Mouse (Mus musculus): ENCODE results near the gene Plcd4. TPM values are rescaled to one million over a fixed set of nuclear protein-coding genes. Genes with fewer than 3 reads are reported as not detected.
"Not testable (repeated sequence)": the region's sequence is repeated elsewhere in the genome, so short reads cannot be mapped to it uniquely, and the experiment has no call there.

The Plcd4 gene
- polyA plus RNA-seq (2014; fragmentation: Nextera tagmentation; extraction: Ambion mirVana): 0.83 TPM in 1 of 2 replicates, not detected in the other

- Histone ChIP-seq H3K27me3 (ENCODE audit: control insufficient read depth, insufficient read depth, low read length) (no peaks in the 10 kb centered on the region), H3K36me3 (ENCODE audit: control insufficient read depth, insufficient read depth, low read length) (no peaks in the 10 kb centered on the region), H3K4me2 (replicated peaks; ENCODE audit: low read depth, low read length) (no peak within 1 kb of the TSS), H3K4me1 (ENCODE audit: control insufficient read depth, insufficient read depth, low read length) (no peaks in the 10 kb centered on the region), H3K9ac (replicated peaks; ENCODE audit: low read depth, low read length) (no peak within 1 kb of the TSS), H3K9me3 (ENCODE audit: control insufficient read depth, low read depth, low read length) (no peaks in the 10 kb centered on the region), H3K27ac (ENCODE audit: low read length) (no peak within 1 kb of the TSS), H3K4me3 (ENCODE audit: low read depth, low read length) (no peak within 1 kb of the TSS)
- WGBS: 6% methylated on average over 6 of the region's 6 CpGs
- no peak for ATAC-seq (ENCODE audit: insufficient number of reproducible peaks, insufficient read depth, low FRiP score, low read depth)
Measured at GRCm38 (mm10) chr1:74542451-74542961, at the start of gene Plcd4. Gene Plcd4, plus strand, starts transcription at chr1:74542888.

- 80% methylated on average over 1 of the region's 1 CpGs for WGBS
- Histone ChIP-seq H3K36me3 (ENCODE audit: control insufficient read depth, insufficient read depth, low read length) (no peaks in the 10 kb centered on the region; the same call in none of the 2 replicates), H3K4me2 (replicated peaks; ENCODE audit: low read depth, low read length) (no peak overlapping the region), H3K4me1 (ENCODE audit: control insufficient read depth, insufficient read depth, low read length) (peaks cover 5% of the 10 kb centered on the region; the same call in 1 of the 2 replicates), H3K9me3 (ENCODE audit: control insufficient read depth, low read depth, low read length) (no peaks in the 10 kb centered on the region), H3K4me3 (ENCODE audit: low read depth, low read length) (no peak overlapping the region), H3K27me3 (ENCODE audit: control insufficient read depth, insufficient read depth, low read length) (no peaks in the 10 kb centered on the region), H3K9ac (replicated peaks; ENCODE audit: low read depth, low read length) (no peak overlapping the region), H3K27ac (ENCODE audit: low read length) (no peak overlapping the region)
- ATAC-seq (ENCODE audit: insufficient number of reproducible peaks, insufficient read depth, low FRiP score, low read depth): no peak
Measured at GRCm38 (mm10) chr1:74501106-74501505, 41.6 kb upstream of the Plcd4 start.

- Histone ChIP-seq H3K27ac (ENCODE audit: low read length) (0 out of 2 replicates have a peak overlapping the region, but pooled peaks have one; percentile 18), H3K4me1 (ENCODE audit: control insufficient read depth, insufficient read depth, low read length) (peaks cover 25% of the 10 kb centered on the region), H3K36me3 (ENCODE audit: control insufficient read depth, insufficient read depth, low read length) (no peaks in the 10 kb centered on the region; the same call in 1 of the 2 replicates), H3K4me2 (replicated peaks; ENCODE audit: low read depth, low read length) (peak overlapping the region; percentile 76), H3K27me3 (ENCODE audit: control insufficient read depth, insufficient read depth, low read length) (no peaks in the 10 kb centered on the region), H3K9me3 (ENCODE audit: control insufficient read depth, low read depth, low read length) (no peaks in the 10 kb centered on the region), H3K4me3 (ENCODE audit: low read depth, low read length) (peak overlapping the region; percentile 93), H3K9ac (replicated peaks; ENCODE audit: low read depth, low read length) (peak overlapping the region; percentile 71)
- no peak for ATAC-seq (ENCODE audit: insufficient number of reproducible peaks, insufficient read depth, low FRiP score, low read depth)
- 1% methylated on average over 22 of the region's 22 CpGs for WGBS
Measured at GRCm38 (mm10) chr1:74505393-74505720, 37.3 kb upstream of the Plcd4 start.

- under 1% methylated on average over 64 of the region's 64 CpGs for WGBS
- Histone ChIP-seq H3K9ac (replicated peaks; ENCODE audit: low read depth, low read length) (peak within 1 kb of the TSS; percentile 89), H3K27ac (ENCODE audit: low read length) (peak within 1 kb of the TSS; percentile 91), H3K4me2 (replicated peaks; ENCODE audit: low read depth, low read length) (peak within 1 kb of the TSS; percentile 80), H3K9me3 (ENCODE audit: control insufficient read depth, low read depth, low read length) (no peaks in the 10 kb centered on the region), H3K27me3 (ENCODE audit: control insufficient read depth, insufficient read depth, low read length) (no peaks in the 10 kb centered on the region), H3K4me3 (ENCODE audit: low read depth, low read length) (peak within 1 kb of the TSS; percentile 93), H3K36me3 (ENCODE audit: control insufficient read depth, insufficient read depth, low read length) (no peaks in the 10 kb centered on the region; the same call in 1 of the 2 replicates), H3K4me1 (ENCODE audit: control insufficient read depth, insufficient read depth, low read length) (peaks cover 25% of the 10 kb centered on the region)
- ATAC-seq (ENCODE audit: insufficient number of reproducible peaks, insufficient read depth, low FRiP score, low read depth): peak; percentile 100
Measured at GRCm38 (mm10) chr1:74505721-74506464, 36.8 kb upstream of the Plcd4 start, which contains the start of gene Cnot9. Gene Cnot9, plus strand, starts transcription at chr1:74506058.

GRCm38 (mm10) chr1:74506471-74506881 lies 36.2 kb upstream of the Plcd4 start:
- ATAC-seq (ENCODE audit: insufficient number of reproducible peaks, insufficient read depth, low FRiP score, low read depth): no peak
- Histone ChIP-seq H3K4me3 (ENCODE audit: low read depth, low read length) (peak overlapping the region; percentile 93), H3K4me2 (replicated peaks; ENCODE audit: low read depth, low read length) (peak overlapping the region; percentile 80), H3K4me1 (ENCODE audit: control insufficient read depth, insufficient read depth, low read length) (peaks cover 25% of the 10 kb centered on the region), H3K36me3 (ENCODE audit: control insufficient read depth, insufficient read depth, low read length) (no peaks in the 10 kb centered on the region; the same call in 1 of the 2 replicates), H3K9ac (replicated peaks; ENCODE audit: low read depth, low read length) (peak overlapping the region; percentile 89), H3K9me3 (ENCODE audit: control insufficient read depth, low read depth, low read length) (no peaks in the 10 kb centered on the region), H3K27ac (ENCODE audit: low read length) (peak overlapping the region; percentile 91), H3K27me3 (ENCODE audit: control insufficient read depth, insufficient read depth, low read length) (no peaks in the 10 kb centered on the region)
- WGBS: 1% methylated on average over 33 of the region's 34 CpGs

GRCm38 (mm10) chr1:74507780-74508179 lies 34.9 kb upstream of the Plcd4 start:
- H3K4me2 ChIP-seq (replicated peaks; ENCODE audit: low read depth, low read length): peak overlapping the region; percentile 80
- H3K9ac ChIP-seq (replicated peaks; ENCODE audit: low read depth, low read length): no peak overlapping the region; the same call in 1 of the 2 replicates
- WGBS: 90% methylated on average over 2 of the region's 2 CpGs
- no peak for ATAC-seq (ENCODE audit: insufficient number of reproducible peaks, insufficient read depth, low FRiP score, low read depth)
- H3K36me3 ChIP-seq (ENCODE audit: control insufficient read depth, insufficient read depth, low read length): no peaks in the 10 kb centered on the region; the same call in 1 of the 2 replicates
- peaks cover 25% of the 10 kb centered on the region for H3K4me1 ChIP-seq (ENCODE audit: control insufficient read depth, insufficient read depth, low read length)
- H3K27ac ChIP-seq (ENCODE audit: low read length): no peak overlapping the region
- H3K9me3 ChIP-seq (ENCODE audit: control insufficient read depth, low read depth, low read length): no peaks in the 10 kb centered on the region
- no peaks in the 10 kb centered on the region for H3K27me3 ChIP-seq (ENCODE audit: control insufficient read depth, insufficient read depth, low read length)
- no peak overlapping the region for H3K4me3 ChIP-seq (ENCODE audit: low read depth, low read length)

- 92% methylated on average over 5 of the region's 5 CpGs for WGBS
- Histone ChIP-seq H3K9ac (replicated peaks; ENCODE audit: low read depth, low read length) (no peak overlapping the region), H3K4me1 (ENCODE audit: control insufficient read depth, insufficient read depth, low read length) (peaks cover 20% of the 10 kb centered on the region)
Measured at GRCm38 (mm10) chr1:74511306-74511705, 31.4 kb upstream of the Plcd4 start.

GRCm38 (mm10) chr1:74512999-74513398 lies 29.7 kb upstream of the Plcd4 start:
- peaks cover 11% of the 10 kb centered on the region for H3K4me1 ChIP-seq (ENCODE audit: control insufficient read depth, insufficient read depth, low read length)
- H3K36me3 ChIP-seq (ENCODE audit: control insufficient read depth, insufficient read depth, low read length): peaks cover 10% of the 10 kb centered on the region
- not testable (repeated sequence) for ATAC-seq (ENCODE audit: insufficient number of reproducible peaks, insufficient read depth, low FRiP score, low read depth); H3K9ac ChIP-seq (replicated peaks; ENCODE audit: low read depth, low read length); H3K9me3 ChIP-seq (ENCODE audit: control insufficient read depth, low read depth, low read length); H3K27ac ChIP-seq (ENCODE audit: low read length); H3K4me2 ChIP-seq (replicated peaks; ENCODE audit: low read depth, low read length); H3K4me3 ChIP-seq (ENCODE audit: low read depth, low read length); H3K27me3 ChIP-seq (ENCODE audit: control insufficient read depth, insufficient read depth, low read length)
- 84% methylated on average over 1 of the region's 1 CpGs for WGBS

More at GRCm38 (mm10) chr1:74511306-74511705, 31.4 kb upstream of the Plcd4 start:
- no peak for ATAC-seq (ENCODE audit: insufficient number of reproducible peaks, insufficient read depth, low FRiP score, low read depth)
- Histone ChIP-seq H3K4me2 (replicated peaks; ENCODE audit: low read depth, low read length) (no peak overlapping the region), H3K27ac (ENCODE audit: low read length) (no peak overlapping the region), H3K36me3 (ENCODE audit: control insufficient read depth, insufficient read depth, low read length) (peaks cover 3% of the 10 kb centered on the region; the same call in 1 of the 2 replicates), H3K9me3 (ENCODE audit: control insufficient read depth, low read depth, low read length) (no peaks in the 10 kb centered on the region), H3K4me3 (ENCODE audit: low read depth, low read length) (no peak overlapping the region), H3K27me3 (ENCODE audit: control insufficient read depth, insufficient read depth, low read length) (no peaks in the 10 kb centered on the region)

Data from stomach, embryonic 14.5 days (tissue).